Mouse (Mus musculus): ENCODE measurements at regions not wholly inside any gene's neighbourhood (a gene's known extent, or its start where the extent isn't known, plus 50 kb on each side); places are given as distances from the start of the nearest gene placed in this dataset.

DNA sequence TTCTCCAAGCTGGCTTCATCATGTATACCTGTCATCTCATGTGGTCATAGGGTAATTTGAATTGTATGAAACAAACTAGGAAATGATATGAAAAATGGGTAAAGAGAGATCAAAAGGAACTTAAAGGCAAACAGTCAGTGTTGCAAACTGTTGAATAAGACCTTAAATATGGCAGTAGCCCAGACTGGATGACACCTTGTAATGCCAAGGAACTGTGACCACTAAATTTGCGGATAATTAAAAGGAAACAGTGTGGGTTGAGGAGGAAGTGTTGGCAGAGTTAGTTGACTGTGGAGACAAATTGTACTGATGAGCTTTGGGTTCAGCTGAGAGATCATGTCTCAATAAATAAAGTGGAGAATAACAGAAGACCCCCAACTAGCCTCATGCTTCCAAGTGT is 147.3 kb upstream of the Rasa1 start:
- TF ChIP-seq CTCF (IDR thresholded peaks at IDR 0.05; ENCODE audit: borderline replicate concordance, control insufficient read depth, extremely low read depth, insufficient read depth, low read length, poor library complexity) (no peak), POLR2A (IDR thresholded peaks at IDR 0.05; ENCODE audit: control insufficient read depth, extremely low read depth, insufficient read depth, low read length, poor library complexity) (no peak)

All from thymus, adult 2 months (tissue).